Mouse (Mus musculus) cerebellum, adult 18-20 months (tissue): ENCODE measurements around the gene Tango6.

Source experiments
- DNase-seq, 2 experiments: peaks; one replicate each; pipeline ENCODE4 v3.0.0; 2021

The Tango6 gene

DNA sequence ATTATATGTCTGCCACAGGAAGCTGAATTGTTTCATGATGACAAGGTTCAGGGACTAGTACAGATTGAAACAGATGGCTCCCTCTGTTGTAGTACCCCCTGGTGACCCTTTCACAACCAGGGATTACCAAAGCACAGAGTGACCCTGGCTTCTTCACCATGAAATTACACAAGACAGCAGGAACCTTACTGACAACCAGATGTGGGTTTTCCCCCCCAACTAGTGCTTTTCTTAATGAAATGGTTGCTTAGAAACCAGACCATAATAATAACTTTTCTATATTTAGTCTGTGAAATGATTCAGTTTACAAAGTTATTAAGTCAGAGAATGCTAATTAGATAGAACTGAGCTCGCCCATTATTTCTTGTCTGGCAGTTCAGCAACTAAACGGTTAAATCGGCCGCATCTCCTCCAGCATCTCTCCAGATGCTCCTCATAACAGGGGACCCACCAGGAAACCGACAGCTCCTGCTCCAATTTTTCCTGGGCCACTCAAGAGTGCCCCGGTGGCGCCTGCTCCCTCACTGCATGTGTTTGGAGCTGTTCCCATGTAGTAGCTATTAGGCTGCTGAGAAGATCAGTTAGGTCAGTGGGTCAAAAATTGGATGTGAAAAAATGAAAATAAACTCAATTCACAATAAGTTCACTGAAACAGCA, 79.1 kb downstream of the Tango6 start:
- peak in 1 of 2 experiments; percentile 9 for DNase-seq

DNA sequence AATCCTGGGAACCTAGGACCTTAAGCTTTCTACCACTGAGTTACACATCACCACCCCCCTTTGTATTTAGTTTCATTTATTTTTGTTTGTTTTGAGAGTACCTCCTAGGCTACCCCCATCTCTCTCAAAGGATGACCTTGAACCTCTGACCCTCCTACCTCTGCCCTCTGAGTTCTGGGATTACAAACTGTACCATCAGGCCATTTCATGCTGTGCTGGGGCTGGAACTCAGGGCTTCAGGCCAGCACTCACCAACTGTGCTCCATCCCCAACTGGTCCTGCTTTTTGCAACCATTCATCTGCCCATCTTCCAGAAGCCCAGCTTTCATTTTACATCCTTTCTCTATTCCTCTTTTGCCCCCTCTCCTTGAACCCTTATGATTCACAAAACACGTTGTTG, 81.7 kb downstream of the Tango6 start:
- peak; percentile 8 to 15 for DNase-seq

DNA sequence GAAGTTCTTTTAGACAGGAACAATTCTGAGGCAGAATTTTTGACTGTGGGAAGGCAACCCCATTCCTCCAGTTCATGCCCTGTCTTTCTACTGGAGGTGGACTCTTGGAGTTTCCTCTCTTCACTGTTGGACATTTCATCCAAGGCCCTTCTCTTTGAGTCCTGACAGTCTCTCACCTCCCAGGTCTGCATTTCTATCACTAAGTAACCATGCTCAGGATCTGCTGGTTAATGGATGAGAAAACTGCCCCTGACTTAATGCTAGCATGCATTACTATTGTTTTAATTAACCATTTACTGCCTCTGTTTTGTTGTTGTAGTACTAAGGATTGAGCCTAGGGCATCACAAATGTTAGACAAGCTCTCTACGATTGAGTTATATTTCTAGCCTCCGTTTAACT, 82.7 kb downstream of the Tango6 start:
- DNase-seq: no peak

DNA sequence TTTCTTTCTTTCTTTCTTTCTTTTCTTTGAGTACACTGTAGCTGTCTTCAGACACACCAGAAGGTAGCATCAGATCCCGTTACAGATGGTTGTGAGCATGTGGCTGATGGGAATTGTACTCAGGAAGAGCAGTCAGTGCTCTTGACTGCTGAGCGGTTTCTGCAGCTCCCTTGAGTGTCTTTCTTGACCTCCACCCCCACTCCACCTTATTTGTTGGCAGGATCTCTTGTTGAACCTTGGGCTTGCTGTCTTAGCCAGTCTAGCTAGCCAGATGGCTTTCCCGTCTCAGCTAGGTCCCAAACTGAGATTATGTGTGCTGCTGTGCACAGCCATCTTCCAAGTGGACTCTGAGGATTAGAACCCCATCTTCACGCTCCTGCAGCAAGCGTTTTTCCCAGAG, 83.9 kb downstream of the Tango6 start:
- no peak for DNase-seq

DNA sequence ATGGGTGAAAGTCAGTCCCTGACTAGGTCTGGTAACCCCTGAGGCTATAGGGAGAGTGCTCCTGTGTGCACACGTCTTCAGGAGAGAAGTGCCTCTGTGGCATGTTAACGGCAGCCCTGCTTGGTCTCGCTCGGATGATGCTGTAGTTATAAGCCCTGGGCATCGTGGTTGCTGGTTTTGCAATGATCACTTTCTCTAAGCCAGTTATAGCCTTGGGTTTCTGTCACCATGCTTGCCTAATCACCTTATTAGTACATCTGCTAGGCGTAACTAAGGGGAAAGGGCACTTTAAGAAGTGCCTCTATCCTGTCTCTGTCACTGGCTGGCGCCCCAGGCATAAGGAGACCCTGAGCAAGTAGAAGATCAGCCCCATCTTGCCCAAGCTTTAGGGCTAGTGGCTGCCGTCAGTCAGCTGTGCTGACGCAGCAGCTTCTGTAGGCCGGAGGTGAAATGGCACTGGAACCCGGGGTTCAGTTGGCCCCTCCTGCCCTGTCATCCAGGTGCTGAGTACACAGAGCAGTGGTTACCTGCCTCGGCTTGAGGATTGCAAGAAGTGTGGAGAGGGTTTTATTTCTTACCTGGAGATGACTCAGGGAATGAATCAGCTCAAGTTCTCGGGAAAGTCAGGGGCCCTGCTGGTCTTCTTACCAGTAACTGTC, 86.4 kb downstream of the Tango6 start:
- no peak for DNase-seq

DNA sequence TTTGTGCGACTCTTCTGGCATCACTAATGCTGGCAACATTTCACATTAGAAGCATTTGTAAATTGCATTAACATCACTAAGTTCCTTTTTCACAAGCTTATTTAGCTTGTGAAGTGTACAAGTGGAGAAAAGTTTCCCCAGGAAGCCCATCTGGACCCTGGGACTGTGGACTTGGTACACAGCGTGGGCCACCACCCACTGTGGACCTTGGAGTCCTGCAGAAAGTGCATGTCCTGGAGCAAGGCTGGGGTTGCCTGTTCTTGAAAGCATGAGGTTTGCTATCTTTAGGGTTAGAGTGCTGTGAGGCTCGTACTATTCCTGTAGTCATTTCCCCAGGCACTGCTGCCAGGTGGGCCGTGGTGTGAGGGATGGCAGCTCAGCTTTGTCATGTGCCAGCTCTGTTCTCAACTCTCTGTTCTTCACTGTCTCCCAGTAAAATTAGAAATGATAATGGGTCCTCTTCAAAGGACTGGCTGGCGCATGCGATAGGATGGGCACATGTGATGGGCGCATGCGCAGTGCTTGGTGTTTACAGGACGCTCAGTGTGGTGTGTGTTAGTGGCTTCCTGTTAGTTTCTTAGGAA, 87.8 kb downstream of the Tango6 start:
- no peak for DNase-seq

DNA sequence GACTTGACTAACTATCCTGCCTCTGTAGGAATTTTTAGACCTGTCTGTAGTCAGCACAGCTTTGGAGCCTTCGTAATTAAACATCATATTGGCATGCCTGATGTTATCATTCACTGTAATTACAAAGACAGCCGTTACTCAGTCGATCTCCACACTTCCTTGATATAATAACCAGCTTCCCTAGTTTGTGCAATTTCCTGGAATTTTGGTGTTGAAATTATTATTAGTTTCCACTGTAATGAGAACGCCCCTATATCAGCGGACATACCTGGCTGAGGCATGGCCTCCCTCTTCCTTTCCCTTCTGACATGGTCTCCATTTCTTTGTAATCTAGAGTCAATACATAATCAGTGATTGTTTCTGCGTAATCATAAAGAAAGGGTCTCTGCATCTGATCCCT, 89.2 kb downstream of the Tango6 start:
- DNase-seq: no peak

DNA sequence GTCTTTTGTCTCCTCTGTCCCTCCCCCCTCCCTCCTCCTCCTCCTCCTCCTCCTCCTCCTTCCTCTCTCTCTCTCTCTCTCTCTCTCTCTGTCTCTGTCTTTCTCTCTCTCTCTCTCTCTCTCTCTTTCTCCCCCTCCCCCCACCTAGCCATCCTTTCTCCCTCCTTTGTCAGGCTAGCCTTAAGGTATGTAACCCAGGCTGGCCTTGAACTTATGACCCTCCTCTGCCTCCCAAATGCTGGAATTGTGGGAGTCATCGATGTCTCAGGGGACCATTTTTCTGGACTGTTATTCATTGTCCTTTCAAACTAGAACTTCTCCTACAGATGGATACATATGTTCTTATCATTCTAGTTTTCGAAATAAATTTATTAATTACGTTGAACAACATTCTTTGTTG, 89.6 kb downstream of the Tango6 start:
- DNase-seq: no peak

DNA sequence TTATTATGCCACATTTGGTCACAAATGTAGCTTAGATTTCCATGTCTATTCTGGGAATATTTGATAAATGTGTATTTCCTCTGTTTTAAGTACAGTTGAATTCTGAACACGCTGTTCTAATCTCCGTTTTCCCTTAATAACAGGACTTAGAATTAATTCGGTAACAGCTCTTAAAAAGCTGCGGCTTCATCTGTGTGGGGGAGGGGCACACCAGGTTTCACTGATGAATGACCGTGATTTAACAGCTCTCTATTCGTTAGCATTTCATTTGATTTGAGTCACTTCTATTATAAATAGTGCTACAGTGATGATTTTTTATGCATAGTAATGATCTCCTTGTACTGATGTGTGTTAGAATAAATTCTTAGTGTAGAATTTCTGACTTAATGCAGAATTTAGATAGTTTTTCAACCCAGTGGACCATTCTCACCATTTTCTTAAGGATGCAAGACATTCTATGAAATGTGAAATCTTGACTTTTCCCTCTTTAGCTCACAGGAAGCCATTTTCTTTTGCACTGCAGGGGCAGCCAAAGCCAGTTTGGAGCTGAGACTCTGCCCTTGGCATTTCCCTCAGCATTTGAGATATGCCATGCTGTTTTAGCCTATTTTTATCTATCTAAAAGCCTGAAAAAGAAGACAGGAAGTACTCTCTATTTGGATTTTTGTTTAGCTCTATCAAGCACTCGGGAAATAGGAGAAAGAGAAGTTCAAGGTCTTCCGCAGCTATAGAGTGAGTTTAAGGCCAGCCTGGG, 91.9 kb downstream of the Tango6 start:
- no peak for DNase-seq

DNA sequence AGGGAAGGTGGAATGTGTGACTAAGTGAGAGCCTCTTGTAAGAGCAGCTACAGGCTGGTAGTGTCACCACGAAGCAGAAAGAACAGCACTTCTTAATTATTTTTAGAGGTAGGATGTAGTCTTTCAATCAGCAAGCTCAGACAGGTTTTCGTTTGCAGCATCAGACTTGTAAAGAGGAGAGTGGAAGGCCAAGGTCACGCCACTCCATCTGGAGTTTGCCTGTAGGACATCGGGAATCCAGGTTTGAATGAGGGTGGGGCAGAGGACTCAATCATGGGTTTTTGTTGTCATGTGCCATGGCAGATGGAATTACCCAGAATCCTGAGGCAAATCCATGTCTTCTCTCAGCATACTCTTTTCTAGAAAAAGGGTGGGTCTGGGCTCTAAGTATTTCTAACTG, 106.8 kb downstream of the Tango6 start:
- no peak for DNase-seq

DNA sequence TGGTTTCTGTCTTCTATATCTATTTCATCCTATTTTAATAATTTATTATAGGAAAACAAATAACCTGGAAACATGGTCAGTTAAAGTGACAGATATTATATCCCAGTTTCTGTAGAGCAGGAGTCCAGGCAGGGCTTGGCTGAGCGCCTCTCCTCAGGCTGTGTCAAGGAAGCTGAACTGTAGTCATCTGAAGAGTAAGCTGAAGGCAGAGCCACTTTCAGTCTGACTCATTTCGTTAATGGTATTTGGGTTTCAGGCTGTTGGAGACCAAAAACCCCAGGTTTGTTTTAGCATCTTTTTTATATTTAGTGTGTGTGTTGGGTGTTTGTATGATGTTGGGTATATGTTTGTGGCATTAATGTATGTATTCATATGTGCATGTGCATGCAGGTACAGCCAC, 112.0 kb downstream of the Tango6 start:
- no peak for DNase-seq

DNA sequence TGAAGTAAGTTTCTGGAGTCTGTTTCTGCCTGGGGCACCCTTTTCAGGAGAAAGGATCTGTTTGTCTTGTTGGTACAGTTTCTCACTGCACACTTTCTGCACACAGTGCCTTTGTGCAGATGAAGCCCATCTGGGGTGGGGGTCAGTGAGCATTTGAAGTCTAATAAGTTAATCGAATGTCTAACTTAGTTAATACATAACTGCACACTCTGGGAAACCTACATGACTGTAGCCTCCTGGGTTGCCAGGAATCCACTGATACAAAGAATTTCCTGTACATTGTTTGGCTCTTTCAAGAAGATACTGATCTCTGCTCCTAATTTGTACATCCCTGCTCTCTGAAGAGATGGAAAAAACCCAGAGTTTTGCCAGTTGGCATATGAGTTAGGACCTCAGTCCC, 117.0 kb downstream of the Tango6 start:
- DNase-seq: no peak

DNA sequence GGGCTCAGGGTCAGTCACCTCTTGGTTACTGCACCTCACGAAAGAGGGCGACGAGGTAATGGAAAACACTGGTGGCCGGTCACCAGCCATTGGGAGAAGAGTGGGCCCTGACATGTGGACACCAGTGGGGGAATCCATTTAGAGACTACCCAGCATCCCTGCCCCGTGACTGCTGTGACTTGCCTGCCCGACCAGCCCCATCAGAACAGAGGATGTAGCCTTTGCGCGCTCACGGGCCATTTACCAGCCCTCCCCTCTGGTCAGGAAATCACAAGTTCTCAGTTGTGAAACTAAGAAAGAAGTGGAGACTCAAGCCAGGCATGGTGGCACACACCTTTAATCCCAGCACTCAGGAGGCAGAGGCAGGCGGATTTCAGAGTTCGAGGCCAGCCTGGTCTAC, 118.4 kb downstream of the Tango6 start:
- no peak for DNase-seq

DNA sequence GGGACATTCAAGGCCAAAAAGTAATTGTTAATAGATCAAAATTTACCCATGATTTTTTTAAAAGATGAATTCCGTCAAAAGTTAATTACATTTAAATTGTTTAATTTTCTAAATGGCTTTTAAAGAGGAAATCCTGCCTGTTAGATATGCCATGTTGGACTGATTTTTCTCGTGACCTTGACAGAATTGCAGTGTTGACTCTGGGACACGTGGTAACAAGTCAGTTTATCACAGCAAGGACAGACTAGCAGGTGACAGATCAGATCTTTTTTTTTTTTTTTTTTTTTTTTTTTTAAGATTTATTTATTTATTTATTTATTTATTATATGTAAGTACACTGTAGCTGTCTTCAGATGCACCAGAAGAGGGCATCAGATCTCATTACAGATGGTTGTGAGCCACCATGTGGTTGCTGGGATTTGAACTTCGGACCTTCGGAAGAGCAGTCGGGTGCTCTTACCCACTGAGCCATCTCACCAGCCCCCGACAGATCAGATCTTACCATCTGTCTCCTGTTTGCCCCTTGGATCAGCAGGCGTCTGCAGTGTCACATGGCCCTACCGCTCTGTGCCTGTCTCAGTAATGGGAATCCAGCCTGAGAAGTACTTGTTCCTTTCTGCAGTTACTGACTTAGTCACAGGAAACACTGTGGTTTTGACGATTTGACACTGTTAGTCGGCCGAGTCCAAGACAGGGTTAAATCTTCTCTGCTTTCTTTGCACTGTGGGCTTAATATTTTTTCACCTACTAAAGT, 119.7 kb downstream of the Tango6 start:
- DNase-seq: peak; percentile 17 to 36

DNA sequence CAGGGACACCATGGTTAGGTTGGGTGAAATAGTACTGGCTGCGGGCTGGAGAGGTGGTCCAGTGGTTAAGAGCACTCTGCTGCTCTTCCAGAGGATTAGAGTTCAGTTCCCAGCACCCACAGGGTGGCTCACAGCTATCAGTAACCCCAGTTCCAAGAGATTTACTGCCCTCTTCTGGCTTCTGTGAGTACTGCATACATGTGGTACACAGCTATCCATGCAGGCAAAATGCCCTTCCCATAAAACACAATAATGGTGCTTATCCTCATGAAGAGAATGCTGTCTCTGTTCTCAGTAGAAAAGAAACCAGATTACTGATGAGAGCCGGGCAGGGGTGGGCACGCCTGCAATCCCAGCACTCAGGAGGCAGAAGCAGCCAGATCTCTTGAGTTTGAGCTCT, 123.0 kb downstream of the Tango6 start:
- no peak for DNase-seq

DNA sequence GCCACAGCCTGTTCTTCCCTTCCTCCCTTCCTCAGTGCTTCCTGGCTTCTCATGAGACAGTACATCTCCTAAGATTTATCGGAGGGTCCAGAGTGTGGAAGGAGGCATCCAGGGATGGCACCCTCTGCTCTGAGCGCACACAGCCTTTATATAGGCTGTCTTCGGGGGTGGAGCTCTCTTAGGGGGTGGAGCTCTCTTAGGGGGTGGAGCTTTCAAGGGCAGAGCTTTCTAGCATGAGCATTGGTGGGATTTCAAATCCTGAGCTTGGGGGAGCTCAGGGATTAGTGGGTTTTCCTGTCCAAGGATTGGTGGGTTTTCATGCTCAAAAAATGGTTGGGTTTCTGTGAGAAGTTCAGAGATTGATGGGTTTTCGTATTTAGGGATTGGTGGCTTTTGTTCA, 124.6 kb downstream of the Tango6 start:
- DNase-seq: no peak

DNA sequence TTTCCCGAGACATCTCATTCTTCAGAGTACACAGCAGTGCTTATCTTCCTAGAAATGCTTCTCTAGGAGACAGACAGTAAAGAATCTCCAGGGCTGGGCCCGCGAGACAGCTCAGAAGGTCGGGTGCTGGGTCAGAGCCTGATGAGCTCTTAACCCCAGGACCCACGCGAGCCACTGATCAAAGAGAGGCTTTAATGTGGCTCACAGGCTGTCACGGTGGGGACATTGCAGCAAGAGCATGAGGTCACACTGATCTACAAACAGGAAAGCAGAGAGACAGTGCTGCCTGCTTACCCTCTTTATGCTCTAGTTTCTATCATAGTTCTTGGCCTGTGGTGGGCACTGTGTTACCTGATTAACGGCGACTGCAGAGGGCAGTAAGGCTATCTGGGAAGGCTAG, 126.9 kb downstream of the Tango6 start:
- no peak for DNase-seq

DNA sequence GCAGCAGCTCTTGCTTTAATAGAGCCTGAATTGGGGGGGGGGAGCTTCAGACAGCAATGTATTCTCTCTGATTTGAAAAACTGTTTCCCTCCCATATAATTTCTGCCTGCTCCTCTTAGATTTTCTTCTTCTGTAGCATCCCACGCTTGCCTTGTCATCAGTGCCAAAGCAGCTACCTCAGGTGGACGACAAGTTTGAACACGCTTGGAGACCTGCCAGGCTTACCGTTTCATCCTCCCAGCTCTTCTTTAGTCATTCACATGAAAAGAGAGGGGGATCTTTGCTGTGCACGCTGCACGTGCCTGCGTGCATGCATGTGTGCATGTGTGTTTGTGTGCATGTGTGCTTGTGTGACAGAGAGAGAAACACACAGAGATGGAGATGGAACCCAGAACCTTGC, 127.5 kb downstream of the Tango6 start:
- DNase-seq: no peak

DNA sequence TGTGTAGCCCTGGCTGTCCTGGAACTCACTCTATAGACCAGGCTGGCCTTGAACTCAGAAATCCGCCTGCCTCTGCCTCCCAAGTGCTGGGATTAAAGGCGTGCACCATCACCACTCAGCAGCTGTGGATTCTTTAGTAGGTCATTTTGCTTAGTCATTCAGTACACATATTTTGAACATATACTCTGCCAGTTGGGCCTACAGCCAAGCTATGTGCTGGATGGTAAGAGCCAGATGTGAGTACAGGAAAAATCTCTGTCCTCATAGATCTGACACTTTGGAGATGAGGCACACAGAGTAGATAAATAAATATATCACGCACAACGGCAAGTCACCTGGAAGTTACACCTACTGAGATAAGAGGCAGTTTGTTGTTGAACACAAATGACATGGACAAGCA, 129.7 kb downstream of the Tango6 start:
- no peak for DNase-seq

DNA sequence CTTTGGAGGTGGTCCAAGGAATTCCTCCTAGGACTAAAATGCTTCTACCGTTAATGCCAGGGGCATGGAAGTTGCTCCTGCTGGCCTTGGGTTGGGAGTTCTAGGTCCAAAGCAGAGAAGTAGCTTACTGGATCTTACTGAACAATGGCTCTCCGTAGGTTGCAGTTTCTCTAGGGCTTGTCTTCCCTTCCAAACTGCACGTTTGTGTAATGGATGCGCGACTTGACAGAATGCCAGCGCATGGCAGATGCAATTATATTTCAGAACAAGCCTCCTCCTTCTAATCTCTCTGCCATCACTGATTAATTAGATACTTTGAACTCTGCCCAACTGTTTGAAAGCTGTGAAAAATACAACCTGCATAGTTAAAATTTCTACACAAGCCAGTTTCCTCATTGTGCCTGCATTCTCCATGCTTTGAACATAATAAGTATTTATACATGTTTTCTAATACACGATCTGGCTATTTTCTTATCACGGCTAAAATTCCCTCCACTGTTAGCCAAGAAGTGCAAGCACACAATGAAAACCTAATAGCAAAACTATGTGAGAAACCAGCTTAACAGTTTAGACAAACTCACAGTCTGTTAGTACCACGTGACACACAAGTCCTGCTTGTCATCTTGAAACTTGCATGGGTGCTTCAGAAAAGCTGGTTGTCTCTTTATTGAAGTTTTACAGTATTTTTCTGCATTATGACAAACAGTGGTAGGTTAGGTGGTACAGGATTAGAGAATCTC, 133.7 kb downstream of the Tango6 start:
- no peak for DNase-seq

DNA sequence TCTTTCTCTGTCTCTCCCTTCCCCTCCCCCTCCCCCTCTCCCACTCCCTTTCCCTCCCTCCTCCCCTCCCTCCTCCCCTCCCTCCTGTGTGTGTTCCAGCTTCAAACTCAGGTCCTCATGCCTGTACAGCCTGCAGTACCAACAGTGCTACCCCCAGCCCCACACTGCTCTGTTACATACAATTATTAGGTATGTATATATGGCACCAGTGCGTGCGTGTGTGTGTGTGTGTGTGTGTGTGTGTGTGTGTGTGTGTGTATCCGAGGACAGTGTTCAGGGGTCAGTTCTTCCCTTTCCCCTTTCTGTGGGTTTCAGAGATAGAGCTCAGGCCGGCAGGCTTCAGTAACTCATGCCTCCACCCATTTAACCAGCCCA, 134.3 kb downstream of the Tango6 start:
- DNase-seq: no peak
